Mouse (Mus musculus) hindbrain, embryonic 15.5 days (tissue): ENCODE data around the gene Muc20. TPM values are rescaled to one million over a fixed set of nuclear protein-coding genes. Genes with fewer than 3 reads are reported as not detected.
A peak's percentile ranks its signal among the peaks of the same experiment; 100 is the strongest.

ENCODE experiments used
- ATAC-seq: fragments of 200-750 bp; cut with Nextera tagmentation; 2 replicates; pipeline ENCODE4 v1.8.0; 2017; ENCODE audit warnings: low read depth, moderate number of reproducible peaks, moderate TSS enrichment; ENCODE audit not compliant: low FRiP score
- H3K27ac ChIP-seq: fragments of 300-500 bp; sonication (generic); replicated peaks from 2 replicates; pipeline ENCODE4 v1.5.1; 2015; ENCODE audit warnings: mild to moderate bottlenecking, inconsistent platforms
- H3K27me3 ChIP-seq: fragments of 300-500 bp; sonication (generic); 2 replicates; pipeline ENCODE4 v1.6.1; 2015; ENCODE audit warnings: control low read depth, inconsistent platforms
- H3K36me3 ChIP-seq: fragments of 300-500 bp; sonication (generic); 2 replicates; pipeline ENCODE4 v1.6.1; 2015; ENCODE audit warnings: control low read depth, inconsistent platforms
- H3K4me1 ChIP-seq: fragments of 300-500 bp; sonication (generic); replicated peaks from 2 replicates; pipeline ENCODE4 v1.6.1; 2015; ENCODE audit warnings: control low read depth, inconsistent platforms
- H3K4me2 ChIP-seq: fragments of 300-500 bp; sonication (generic); 2 replicates; pipeline ENCODE4 v1.6.1; 2015; ENCODE audit warnings: moderate library complexity, mild to moderate bottlenecking, inconsistent platforms
- H3K4me3 ChIP-seq: fragments of 300-500 bp; sonication (generic); 2 replicates; pipeline ENCODE4 v1.5.1; 2015; ENCODE audit warnings: mild to moderate bottlenecking, inconsistent platforms
- H3K9ac ChIP-seq: fragments of 300-500 bp; sonication (generic); 2 replicates; pipeline ENCODE4 v1.6.1; 2015; ENCODE audit warnings: inconsistent platforms
- H3K9me3 ChIP-seq: fragments of 300-500 bp; sonication (generic); 2 replicates; pipeline ENCODE4 v1.6.1; 2016; ENCODE audit warnings: control low read depth, inconsistent platforms
- WGBS: fragments of 180-500 bp; shearing (Covaris S2); methylation state at CpG from one replicate; pipeline ENCODE4 v1.1.7; 2015; 5-methylcytosine and 5-hydroxymethylcytosine counted together
- polyA plus RNA-seq: library from polyadenylated mRNA; unstranded; fragments of >200 nt; fragmentation: Nextera tagmentation; extraction: Ambion mirVana; gene quantifications from 2 replicates; pipeline ENCODE4 v1.2.1, GENCODE M21; 2015

The Muc20 gene
- polyA plus RNA-seq, 1 experiment from 2014 or later: 0.06 TPM

- peak; percentile 66; the same call in 1 of the 2 replicates for ATAC-seq
- H3K4me2 ChIP-seq: no peak overlapping the region
- H3K27ac ChIP-seq: no peak overlapping the region
- H3K9me3 ChIP-seq: no peaks in the 10 kb centered on the region
- WGBS: 63% methylated on average over 13 of the region's 13 CpGs
- no peaks in the 10 kb centered on the region for H3K4me1 ChIP-seq
- no peaks in the 10 kb centered on the region for H3K27me3 ChIP-seq
- no peaks in the 10 kb centered on the region for H3K36me3 ChIP-seq
- no peak overlapping the region for H3K9ac ChIP-seq
- no peak overlapping the region for H3K4me3 ChIP-seq
These were observed 12.4 kb downstream of the Muc20 start for GRCm38 (mm10) chr16:32784840-32785239.

DNA sequence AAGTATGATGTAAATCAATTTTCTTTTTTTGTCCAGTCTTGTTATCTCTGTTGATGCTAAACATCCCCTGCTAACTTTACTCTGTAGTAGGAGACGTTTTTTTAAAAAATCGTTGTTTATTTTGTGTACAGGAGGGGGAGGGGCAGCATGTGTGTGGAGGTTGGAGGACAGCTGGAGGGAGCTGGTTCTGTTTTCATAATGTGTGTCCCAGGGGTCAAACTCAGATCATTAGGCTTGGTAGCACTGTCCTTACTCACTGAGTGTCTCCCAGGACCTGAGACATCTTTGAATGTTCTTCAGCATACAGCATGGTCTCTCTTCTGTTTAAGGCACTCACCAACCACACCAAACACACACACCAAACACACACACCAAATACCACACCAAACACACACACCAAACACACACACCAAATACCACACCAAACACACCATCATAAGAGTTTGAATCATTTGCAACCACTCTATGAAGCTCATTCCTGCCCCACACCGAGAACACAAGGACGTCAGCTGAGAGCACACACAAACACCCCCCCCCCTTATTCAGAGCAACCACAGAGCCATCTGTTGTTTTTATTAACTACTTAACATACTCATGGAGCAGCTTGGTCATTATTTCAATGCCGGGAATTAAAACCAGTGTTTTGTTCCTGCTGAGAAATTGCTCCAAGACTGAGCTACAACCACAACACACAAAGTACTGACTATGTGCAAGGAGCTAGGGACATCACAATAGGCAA, 13.7 kb downstream of the Muc20 start:
- Histone ChIP-seq H3K4me2 (no peak overlapping the region), H3K27me3 (no peaks in the 10 kb centered on the region), H3K4me3 (no peak overlapping the region), H3K36me3 (no peaks in the 10 kb centered on the region), H3K4me1 (no peaks in the 10 kb centered on the region), H3K27ac (no peak overlapping the region), H3K9ac (no peak overlapping the region), H3K9me3 (no peaks in the 10 kb centered on the region)
- WGBS: 34% methylated on average over 5 of the region's 5 CpGs
- no peak for ATAC-seq

GRCm38 (mm10) chr16:32778956-32779355, 18.3 kb downstream of the Muc20 start:
- H3K36me3 ChIP-seq: no peaks in the 10 kb centered on the region
- no peak overlapping the region for H3K9ac ChIP-seq
- 55% methylated on average over 8 of the region's 8 CpGs for WGBS
- H3K27me3 ChIP-seq: no peaks in the 10 kb centered on the region
- no peaks in the 10 kb centered on the region for H3K9me3 ChIP-seq
- no peak overlapping the region for H3K4me2 ChIP-seq
- no peak for ATAC-seq
- H3K4me3 ChIP-seq: no peak overlapping the region
- H3K4me1 ChIP-seq: no peaks in the 10 kb centered on the region
- no peak overlapping the region for H3K27ac ChIP-seq

GRCm38 (mm10) chr16:32776676-32777075, 20.6 kb downstream of the Muc20 start:
- no peak for ATAC-seq

GRCm38 (mm10) chr16:32766904-32767303, 30.3 kb downstream of the Muc20 start:
- H3K27ac ChIP-seq: no peak overlapping the region
- 97% methylated on average over 7 of the region's 7 CpGs for WGBS
- no peaks in the 10 kb centered on the region for H3K9me3 ChIP-seq
- no peaks in the 10 kb centered on the region for H3K36me3 ChIP-seq
- H3K9ac ChIP-seq: no peak overlapping the region
- ATAC-seq: no peak
- H3K4me3 ChIP-seq: no peak overlapping the region
- H3K27me3 ChIP-seq: no peaks in the 10 kb centered on the region
- no peaks in the 10 kb centered on the region for H3K4me1 ChIP-seq
- H3K4me2 ChIP-seq: no peak overlapping the region

More at GRCm38 (mm10) chr16:32776676-32777075, 20.6 kb downstream of the Muc20 start:
- H3K4me1 ChIP-seq: no peaks in the 10 kb centered on the region
- no peak overlapping the region for H3K9ac ChIP-seq
- 80% methylated on average over 10 of the region's 10 CpGs for WGBS
- no peak overlapping the region for H3K4me2 ChIP-seq
- no peak overlapping the region for H3K27ac ChIP-seq
- no peaks in the 10 kb centered on the region for H3K36me3 ChIP-seq
- H3K4me3 ChIP-seq: no peak overlapping the region
- H3K9me3 ChIP-seq: no peaks in the 10 kb centered on the region
- no peaks in the 10 kb centered on the region for H3K27me3 ChIP-seq

DNA sequence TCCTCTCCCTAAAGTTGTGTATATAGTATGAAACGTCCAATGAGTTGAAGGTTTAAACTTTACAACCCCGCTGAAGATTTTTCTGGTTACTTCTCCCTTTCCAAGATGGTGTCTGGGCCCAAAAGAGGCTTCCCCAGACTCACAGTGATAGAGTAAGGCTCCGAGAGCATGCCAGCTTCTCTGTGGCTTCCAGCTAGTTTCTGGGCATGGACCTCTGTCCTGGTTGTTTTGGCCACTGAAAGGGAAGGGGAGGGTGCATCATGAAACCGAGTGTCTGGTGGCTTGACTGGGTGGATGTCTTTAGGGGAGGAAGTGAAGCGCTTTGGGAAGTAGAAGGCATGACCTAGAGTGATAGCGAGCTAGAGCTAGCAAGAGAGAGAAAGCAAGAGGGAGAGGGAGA, 32.3 kb downstream of the Muc20 start:
- no peak for ATAC-seq
- Histone ChIP-seq H3K27ac (no peak overlapping the region), H3K36me3 (no peaks in the 10 kb centered on the region), H3K4me1 (no peaks in the 10 kb centered on the region), H3K27me3 (no peaks in the 10 kb centered on the region), H3K4me2 (no peak overlapping the region), H3K9me3 (no peaks in the 10 kb centered on the region), H3K4me3 (no peak overlapping the region), H3K9ac (no peak overlapping the region)
- 78% methylated on average over 6 of the region's 6 CpGs for WGBS

GRCm38 (mm10) chr16:32764550-32764949, 32.7 kb downstream of the Muc20 start:
- H3K9me3 ChIP-seq: no peaks in the 10 kb centered on the region
- H3K36me3 ChIP-seq: no peaks in the 10 kb centered on the region
- no peak overlapping the region for H3K4me2 ChIP-seq
- H3K9ac ChIP-seq: no peak overlapping the region
- no peak for ATAC-seq
- H3K27ac ChIP-seq: no peak overlapping the region
- no peaks in the 10 kb centered on the region for H3K27me3 ChIP-seq
- 87% methylated on average over 2 of the region's 2 CpGs for whole genome bisulfite sequencing
- H3K4me1 ChIP-seq: no peaks in the 10 kb centered on the region
- no peak overlapping the region for H3K4me3 ChIP-seq

DNA sequence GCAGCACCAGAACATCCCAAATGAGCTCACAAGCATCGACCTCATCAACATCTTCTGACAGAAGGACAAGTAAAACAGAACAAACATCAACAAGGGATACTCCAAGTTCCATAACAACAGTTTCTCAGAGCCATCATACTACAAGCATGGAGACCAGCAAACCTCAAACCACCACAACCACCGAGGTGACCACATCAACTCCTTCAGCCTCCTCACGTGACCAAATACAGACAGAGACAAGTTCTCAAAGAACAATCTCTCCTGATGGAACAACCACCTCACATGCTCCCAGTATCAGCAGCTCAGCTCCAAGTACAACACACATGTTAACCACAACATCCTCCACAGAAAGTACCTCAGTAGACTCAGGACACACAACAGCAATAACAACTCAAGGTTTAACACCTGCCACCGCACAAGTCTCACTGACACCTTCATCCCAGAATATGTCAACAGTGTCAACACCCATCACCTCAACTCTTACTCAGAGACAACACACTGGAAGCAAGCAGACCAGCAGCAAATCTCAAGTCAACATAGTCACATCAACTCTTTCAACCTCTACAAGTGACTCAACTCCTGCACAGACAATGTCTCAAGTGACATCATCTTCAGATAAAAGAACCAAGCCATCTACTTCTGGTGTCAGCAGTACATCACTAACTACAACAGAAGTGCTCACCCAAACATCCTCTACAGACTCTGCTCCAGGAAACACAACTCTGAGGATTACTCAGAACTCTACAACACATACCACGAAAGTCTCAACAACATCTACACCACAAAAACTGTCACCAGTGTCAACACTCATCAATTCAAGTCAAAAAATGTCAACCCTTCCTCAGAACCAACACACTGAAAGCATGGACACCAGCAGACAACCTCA, 46.8 kb downstream of the Muc20 start:
- ATAC-seq: no peak
- Histone ChIP-seq H3K27ac (no peak overlapping the region), H3K9me3 (no peaks in the 10 kb centered on the region), H3K9ac (no peak overlapping the region), H3K4me2 (no peak overlapping the region), H3K4me1 (no peaks in the 10 kb centered on the region), H3K36me3 (no peaks in the 10 kb centered on the region), H3K27me3 (no peaks in the 10 kb centered on the region), H3K4me3 (no peak overlapping the region)
- WGBS: 87% methylated on average over 5 of the region's 5 CpGs

GRCm38 (mm10) chr16:32745852-32746251, 51.4 kb downstream of the Muc20 start:
- H3K27ac ChIP-seq: no peak overlapping the region
- WGBS: 80% methylated on average over 6 of the region's 6 CpGs

GRCm38 (mm10) chr16:32742712-32743111, 54.5 kb downstream of the Muc20 start:
- H3K4me3 ChIP-seq: no peak overlapping the region
- H3K4me1 ChIP-seq: no peaks in the 10 kb centered on the region
- ATAC-seq: no peak
- no peak overlapping the region for H3K9ac ChIP-seq
- H3K36me3 ChIP-seq: no peaks in the 10 kb centered on the region
- H3K4me2 ChIP-seq: no peak overlapping the region
- no peaks in the 10 kb centered on the region for H3K27me3 ChIP-seq
- 91% methylated on average over 2 of the region's 2 CpGs for WGBS
- no peak overlapping the region for H3K27ac ChIP-seq
- no peaks in the 10 kb centered on the region for H3K9me3 ChIP-seq

More at GRCm38 (mm10) chr16:32745852-32746251, 51.4 kb downstream of the Muc20 start:
- no peaks in the 10 kb centered on the region for H3K4me1 ChIP-seq
- no peaks in the 10 kb centered on the region for H3K27me3 ChIP-seq
- no peaks in the 10 kb centered on the region for H3K36me3 ChIP-seq
- H3K9ac ChIP-seq: no peak overlapping the region
- no peak overlapping the region for H3K4me2 ChIP-seq
- no peaks in the 10 kb centered on the region for H3K9me3 ChIP-seq
- H3K4me3 ChIP-seq: no peak overlapping the region
- no peak for ATAC-seq

DNA sequence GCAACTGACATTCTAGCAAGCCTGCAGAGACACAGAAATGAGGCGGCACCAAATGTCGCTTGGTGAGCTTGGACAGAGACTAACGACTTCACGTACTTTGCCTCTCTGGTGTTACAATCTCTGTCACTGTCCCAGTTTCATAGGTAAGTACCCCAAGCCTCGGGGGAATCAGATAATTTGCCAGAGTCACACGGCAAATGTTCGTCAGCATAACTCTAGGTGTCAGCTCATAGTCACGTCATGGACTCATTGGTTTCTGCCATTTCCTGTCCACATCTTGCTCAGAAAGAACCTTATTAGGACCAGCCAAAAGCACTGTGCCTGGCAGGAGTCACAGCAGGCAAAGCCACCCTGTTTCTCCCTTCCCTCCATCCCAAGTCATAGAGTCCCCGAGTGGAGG, 55.9 kb downstream of the Muc20 start:
- no peaks in the 10 kb centered on the region for H3K4me1 ChIP-seq
- 74% methylated on average over 9 of the region's 9 CpGs for WGBS
- H3K9ac ChIP-seq: no peak overlapping the region
- H3K4me3 ChIP-seq: no peak overlapping the region
- ATAC-seq: no peak
- H3K36me3 ChIP-seq: no peaks in the 10 kb centered on the region
- no peaks in the 10 kb centered on the region for H3K9me3 ChIP-seq
- no peak overlapping the region for H3K4me2 ChIP-seq
- H3K27ac ChIP-seq: no peak overlapping the region
- no peaks in the 10 kb centered on the region for H3K27me3 ChIP-seq

- H3K4me3 ChIP-seq: no peak overlapping the region
These were observed 57.1 kb downstream of the Muc20 start for GRCm38 (mm10) chr16:32740003-32740663.

More at GRCm38 (mm10) chr16:32740003-32740663, 57.1 kb downstream of the Muc20 start:
- 50% methylated on average over 8 of the region's 8 CpGs for WGBS
- H3K4me1 ChIP-seq: no peaks in the 10 kb centered on the region
- H3K9me3 ChIP-seq: no peaks in the 10 kb centered on the region
- no peak overlapping the region for H3K4me2 ChIP-seq
- no peaks in the 10 kb centered on the region for H3K36me3 ChIP-seq
- no peaks in the 10 kb centered on the region for H3K27me3 ChIP-seq
- H3K27ac ChIP-seq: no peak overlapping the region
- H3K9ac ChIP-seq: no peak overlapping the region
- ATAC-seq: no peak
